Mouse (Mus musculus) kidney, postnatal 25 days (tissue): ENCODE data around the gene Crybg3.
"Not testable (repeated sequence)": the region's sequence is repeated elsewhere in the genome, so short reads cannot be mapped to it uniquely, and the experiment has no call there.

Source experiments
- DNase-seq, 2 experiments: peaks; one replicate each; pipeline ENCODE4 v3.0.0; 2021; ENCODE audit warnings: mixed read lengths in 2 of 2

Crybg3 gene

DNA sequence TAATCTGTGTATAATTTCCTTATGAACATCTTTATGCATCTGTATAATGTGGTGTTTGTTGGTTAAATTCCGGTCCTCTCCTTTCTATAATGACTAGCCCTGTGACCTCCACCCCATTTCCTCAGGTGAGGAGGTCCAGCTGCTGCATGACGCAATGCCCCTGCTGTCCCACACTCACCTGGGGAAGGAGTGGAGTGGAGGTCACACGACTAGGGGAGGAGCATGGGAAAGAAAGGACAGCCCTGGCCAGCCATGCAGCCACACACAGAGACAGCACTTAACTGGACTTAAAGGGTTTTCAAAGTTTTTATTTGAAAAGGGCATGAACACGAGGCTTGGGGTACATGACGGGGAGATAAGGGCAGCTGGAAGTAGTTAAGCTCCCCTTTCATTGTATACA is 69.5 kb downstream of the Crybg3 start:
- no peak for DNase-seq

DNA sequence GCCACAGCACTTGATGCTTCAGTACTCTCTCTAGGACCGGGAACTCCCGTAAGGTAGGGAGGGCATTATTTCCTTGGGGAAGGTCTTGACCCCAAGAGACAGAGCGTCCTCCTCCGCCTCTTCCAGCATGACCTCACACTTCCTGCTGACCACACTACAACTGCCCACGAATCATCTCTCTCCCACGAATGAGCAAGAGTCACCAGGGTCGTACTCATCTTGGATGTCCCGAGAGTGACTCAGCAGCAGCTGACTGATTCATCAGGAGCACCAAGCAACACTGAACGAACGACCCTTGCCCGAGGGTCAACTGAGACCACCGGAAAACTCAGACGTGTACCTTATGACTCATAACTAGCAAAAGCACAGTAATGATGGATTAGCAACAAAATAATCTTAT is 71.2 kb downstream of the Crybg3 start:
- DNase-seq = no peak

GRCm38 (mm10) chr16:59526939-59527338 is 73.8 kb downstream of the Crybg3 start:
- no peak for DNase-seq

DNA sequence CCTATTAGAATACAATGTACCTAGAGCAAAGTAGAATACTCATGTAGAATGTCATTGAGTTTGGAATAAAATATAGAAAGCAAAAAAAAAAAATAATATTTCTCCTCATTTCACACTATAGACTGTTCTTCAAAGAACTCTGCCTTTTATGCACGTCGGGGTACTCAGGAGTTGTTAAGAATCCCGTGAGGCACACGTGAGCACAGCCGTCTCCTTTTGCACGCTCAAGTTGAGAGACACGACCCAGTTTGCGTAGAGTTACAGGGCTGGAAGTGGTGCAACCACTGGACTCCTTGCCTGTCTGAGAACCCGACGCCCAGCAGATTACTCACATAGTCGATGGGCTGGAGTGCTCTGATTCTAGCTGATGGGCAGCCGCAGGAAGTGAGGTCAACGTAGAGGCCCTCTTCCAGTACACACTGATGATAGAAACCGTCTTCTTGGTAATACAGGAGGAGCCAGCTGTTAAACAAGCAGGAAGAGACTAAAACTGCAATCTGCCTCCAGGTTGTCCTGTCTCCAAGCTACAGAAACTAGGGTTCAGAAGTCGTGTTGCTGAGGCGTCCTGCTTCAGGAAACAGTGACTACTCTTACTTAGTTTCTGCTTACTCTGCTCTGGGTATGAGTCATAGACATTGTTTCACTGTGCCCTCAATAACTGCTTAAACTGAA is 78.9 kb downstream of the Crybg3 start:
- no peak for DNase-seq

DNA sequence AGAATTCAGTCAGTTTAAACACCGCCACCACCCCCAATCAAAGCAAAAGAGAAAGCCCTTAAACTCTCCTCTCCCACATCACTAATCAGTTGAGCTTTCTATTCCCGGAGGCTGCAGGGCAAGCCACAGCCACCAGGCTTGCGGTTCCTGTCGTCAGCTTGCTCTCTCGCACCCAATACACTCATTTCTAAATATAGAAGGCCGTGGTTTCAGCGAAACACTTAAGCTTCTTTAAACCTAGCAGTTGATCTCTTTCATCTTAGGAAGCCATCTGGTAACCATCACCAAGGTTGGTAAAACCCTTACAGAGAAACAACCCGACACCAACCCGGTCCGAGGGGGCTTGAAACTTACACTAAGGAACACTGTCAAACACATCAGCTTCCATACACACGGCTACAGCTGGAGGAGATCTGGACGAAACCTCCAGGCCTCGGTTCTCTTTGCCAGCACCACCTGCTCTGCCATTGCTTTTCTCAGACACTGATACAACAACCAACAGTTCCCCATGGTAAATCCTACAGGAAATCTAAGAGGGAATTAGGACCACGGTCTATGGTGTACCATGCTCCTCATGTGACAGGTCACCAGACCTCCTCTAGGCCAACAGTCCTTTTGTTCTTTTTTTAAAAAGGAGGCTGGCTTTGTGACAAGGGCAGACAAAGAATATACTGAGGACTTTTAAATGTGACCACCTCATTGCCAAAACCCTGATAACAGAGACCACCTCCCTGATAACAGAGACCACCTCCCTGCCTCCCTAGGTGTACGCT is 83.1 kb downstream of the Crybg3 start:
- DNase-seq = no peak

DNA sequence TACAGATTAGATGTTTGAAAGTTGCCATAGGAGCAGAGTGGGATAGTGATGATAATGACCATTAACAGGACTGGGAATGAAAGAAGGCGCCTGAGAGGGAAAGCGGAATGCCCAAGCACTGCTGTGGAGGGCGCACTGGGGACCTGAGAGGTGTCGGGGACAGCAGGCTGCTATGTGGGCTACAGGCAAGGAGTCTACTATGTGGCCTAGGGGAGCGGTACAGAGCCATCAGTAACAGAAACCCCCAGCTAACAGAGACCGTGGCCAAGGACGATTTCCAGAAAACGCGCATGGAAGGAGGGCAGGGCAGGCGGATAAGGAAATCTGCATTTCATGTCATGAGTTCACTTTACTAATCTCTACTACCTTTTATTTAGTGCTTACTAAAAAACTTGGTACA is 83.8 kb downstream of the Crybg3 start:
- no peak for DNase-seq

DNA sequence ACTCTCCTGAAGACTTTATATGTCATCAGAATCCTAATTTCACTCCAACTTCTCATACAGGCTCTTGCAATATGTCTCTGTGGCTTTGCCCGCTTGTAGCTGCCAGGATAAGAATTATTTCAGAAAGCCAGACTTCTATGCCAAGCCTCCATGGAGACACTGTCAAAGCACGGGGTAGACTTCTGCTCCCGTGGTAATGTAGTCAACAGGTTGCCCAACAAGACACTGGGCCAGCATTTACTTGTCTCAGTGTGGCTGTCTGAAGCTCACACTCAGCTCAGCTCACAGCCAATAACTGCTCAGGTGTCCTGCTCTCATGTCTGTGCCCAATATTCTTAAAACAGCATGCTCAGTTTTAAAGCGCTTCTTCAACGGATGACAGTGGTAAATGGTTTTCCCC is 85.6 kb downstream of the Crybg3 start:
- no peak for DNase-seq

DNA sequence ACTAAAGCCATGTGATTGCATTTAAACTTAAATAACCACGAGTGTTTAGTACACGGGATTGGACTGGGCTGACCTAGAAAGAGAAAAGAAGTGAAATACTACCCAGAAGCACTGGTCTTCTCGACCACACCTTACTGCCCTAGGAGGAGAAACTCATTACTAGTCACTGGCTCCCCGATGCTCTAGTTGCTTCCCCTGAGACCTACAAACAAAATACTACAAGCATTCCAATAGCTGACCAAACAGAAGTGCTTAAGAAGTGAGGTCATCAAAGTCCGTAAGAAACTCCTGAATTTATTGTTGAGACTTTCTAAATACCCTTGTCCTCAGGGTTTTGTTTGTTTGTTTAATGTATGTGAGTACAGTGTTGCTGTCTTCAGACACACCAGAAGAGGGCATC is 90.9 kb downstream of the Crybg3 start:
- DNase-seq = no peak

DNA sequence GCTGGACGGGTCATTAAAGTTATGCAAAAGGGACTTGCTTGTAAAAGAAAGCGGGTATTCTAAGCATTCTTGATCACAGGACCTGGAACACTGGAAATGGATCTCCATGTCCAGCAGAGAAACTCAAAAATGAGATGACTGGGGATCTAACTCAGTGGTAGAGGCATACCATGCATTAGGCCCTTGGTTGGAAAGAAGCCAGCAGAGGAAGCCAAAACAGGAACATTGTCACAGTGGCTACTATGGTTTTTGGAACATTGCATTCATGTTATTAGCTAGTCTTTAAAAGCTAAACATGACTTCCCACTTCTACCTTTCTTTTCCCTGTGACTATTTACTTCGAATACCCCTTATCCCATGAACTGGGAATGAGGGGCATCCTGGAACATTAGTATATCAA is 101.6 kb downstream of the Crybg3 start:
- DNase-seq = no peak

- DNase-seq = peak; percentile 35 to 41
Observed at GRCm38 (mm10) chr16:59497947-59498346, 102.8 kb downstream of the Crybg3 start.

DNA sequence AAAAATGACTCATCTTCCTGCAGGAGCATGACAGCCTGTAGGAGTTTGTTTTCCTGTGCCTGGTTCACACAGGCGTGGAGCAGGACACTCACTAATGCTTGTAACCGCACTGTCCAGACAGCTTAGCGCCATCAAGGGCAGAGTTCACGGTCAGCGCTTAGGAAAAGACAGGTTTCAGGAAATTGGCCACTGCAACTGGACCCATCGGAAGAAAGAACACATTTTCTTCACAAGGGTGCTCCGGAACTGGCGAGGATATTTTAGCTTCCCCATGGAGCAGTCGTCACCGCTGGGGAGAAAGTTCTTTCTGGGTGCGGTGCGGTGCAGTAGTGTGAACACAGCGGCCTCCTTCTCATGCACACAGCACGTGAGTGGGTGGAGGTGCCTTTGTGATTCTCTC is 107.6 kb downstream of the Crybg3 start:
- DNase-seq = peak; percentile 60 to 80

DNA sequence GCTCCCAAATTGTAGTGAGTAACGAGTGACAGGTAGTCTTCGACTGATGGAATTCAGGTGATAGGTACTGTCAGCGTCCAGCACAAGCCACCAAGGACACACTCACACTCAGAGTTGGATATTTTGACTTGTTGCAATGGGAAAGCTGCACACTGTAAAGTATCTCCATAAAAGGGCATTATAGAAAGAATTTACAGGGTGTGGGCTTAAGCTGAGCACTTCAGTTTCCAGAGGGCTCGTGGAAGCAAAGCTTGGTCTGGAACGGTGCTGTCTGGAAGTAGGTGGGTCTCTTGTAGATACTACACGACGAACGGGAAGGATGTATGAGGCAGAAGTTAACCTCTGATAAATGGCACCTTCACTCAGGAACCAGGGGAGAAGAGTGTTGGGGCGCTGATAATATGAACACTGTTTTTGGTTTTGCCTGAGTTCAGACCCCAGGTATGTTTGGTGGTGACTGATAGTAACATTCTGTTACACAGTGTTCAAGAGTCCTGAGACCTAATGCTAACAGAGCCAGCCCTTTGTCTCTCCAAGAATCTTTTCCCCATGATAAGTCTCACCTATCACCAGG is 112.7 kb downstream of the Crybg3 start:
- no peak for DNase-seq

DNA sequence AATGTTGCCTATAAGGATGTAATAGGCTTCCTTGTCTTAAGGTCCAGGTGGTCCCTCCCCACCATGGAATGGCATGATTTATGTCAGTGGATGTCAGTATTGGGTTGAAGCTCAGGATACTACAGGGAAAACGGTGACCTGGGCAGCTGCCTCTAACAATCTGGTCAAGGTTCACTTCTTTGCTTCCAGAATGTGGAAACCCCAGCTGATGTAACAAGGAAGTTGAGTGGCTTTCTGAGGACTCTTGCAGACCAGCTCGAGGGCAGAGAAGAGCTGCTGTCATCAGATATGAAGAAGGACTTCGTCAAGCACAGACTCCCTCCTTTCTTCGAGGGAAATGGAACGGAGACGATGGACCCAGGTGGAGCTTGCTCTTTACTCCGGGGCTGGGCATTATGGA is 113.5 kb downstream of the Crybg3 start:
- DNase-seq = peak; percentile 14 to 42

- no peak for DNase-seq
Observed at GRCm38 (mm10) chr16:59477955-59478354, 122.8 kb downstream of the Crybg3 start.

DNA sequence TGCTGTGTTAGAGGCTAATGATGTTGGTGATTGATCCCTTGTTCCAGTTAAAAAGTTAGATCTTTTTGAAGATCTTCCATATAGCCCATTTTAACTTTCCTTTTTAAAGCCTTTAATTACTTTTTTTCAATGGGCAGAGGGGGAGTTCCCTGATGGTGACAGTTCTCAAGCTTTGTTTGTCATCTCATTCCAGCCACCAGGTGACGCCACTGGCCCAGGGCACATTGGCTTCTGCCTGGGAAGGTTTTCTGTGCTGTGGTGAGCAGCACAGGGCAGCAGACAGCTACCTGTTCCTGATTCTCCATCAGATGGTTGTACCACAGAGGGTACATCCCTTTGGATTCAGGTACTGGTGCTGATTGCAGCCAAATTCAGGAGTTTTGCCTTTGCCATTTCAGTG is 126.0 kb downstream of the Crybg3 start:
- DNase-seq = peak; percentile 70 to 84

DNA sequence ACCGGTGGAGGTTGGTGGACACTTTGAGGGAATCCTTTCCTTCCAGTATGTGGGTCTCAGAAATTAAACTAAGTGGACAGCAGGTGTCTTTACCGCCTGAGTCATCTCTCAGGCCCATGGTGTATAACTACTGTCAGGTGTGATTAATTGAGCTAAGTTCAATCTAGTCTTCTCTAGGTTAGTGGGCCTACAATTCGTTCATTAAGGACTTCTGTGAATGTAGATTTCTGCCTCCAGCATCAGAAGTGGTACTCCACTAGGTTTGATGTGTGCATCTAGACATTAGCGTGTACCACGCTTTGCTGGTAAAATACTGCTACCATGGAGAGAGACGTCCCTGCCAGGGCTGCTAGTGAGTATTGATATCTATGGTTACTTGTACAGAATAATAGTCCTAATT is 128.2 kb downstream of the Crybg3 start:
- DNase-seq = no peak

DNA sequence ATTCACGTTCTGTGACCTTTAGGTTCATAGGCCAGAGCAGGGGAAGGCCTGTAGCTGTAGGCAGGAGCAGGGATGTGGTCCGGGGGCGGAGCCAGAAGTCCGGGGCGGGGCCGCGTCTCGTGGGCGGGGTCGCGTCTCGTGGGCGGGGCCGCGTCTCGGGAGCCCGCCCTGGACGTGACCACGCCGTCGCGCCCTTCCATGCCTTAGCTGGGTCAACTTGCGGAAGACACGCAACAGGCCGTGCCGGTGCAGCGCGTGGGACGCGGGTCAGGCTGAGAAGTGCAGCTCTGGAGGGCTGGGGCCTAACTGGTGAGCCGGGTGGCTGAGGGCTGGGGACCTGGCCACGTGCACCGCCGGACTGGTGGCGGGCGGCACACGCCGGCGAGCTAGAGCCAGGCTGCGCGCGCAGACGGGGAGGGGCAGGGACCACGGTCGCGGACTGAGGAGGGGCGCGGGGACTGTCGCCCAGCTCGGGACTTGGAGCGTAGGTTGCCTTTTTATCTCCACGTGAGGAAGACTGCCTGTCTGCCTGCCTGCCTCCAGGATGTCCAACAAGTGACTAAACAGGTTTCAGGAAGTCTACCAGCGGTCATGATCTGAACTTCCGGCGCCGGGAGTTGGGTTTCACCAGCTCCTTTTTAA is 129.0 kb downstream of the Crybg3 start, which contains the start of gene Riox2:
Riox2 (plus strand) TSS at position 139 of the 642 bp plus-strand sequence.
- peak; percentile 83 to 91 for DNase-seq

GRCm38 (mm10) chr16:59469846-59470245 is 130.9 kb downstream of the Crybg3 start:
- DNase-seq = no peak

GRCm38 (mm10) chr16:59463973-59464372 is 136.8 kb downstream of the Crybg3 start:
- no peak for DNase-seq

GRCm38 (mm10) chr16:59463567-59463966 is 137.2 kb downstream of the Crybg3 start:
- no peak for DNase-seq

DNA sequence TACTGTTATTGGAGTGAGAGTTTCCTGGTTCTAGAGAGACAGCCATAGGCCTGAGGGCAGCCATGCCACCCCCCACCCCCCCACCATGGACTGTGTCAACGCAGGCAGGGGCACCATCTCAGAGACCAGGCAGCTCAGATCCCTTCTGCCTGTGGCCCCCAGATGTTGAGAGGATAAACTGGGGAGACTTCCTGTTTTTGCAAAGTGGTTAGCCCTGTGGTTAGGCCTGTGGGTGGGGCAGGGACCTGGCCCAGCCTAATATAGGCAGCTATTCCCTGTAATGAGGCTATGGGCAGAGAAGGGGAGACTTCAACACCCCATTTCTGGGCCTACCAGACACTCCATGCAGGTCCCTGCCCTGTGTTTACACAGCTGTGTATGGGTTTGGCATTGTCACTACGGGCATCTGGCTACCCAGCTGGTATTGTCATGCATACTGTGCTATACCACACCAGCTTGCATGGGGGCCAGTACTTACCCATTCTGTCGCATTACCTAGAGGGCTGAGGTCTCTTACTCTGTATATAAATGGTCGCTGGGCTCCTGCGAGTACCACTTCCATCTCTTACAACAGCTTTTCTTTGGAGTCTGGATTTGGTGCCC is 141.4 kb downstream of the Crybg3 start:
- DNase-seq = not testable (repeated sequence)

DNA sequence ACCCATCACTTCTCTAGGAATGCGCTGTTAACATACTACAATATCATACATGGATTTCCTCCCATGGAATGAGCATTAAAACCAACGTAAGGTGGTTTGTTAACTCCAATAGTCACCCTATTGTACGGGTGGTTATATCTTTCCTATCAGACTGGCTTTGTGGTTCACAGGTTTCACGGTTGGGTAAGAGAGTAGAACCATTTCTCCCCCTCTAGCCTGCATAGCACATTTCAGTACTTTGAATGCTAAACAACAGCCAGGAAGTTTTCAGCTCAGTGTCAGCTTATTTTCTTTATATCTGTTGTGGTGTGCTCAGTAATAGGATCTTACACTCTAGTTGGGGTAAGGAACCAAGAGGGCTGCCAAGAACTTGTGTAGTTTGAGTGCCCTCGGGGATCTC is 149.0 kb downstream of the Crybg3 start:
- no peak for DNase-seq

- peak in 1 of 2 experiments; percentile 3 for DNase-seq
Observed at GRCm38 (mm10) chr16:59449092-59449491, 151.7 kb downstream of the Crybg3 start.
